Mouse (Mus musculus) erythroblast, embryonic 14.5 days (primary cell): Measurements from ENCODE around the gene E330021D16Rik. TPM values are rescaled to one million over a fixed set of nuclear protein-coding genes. Genes with fewer than 3 reads are reported as not detected.

Experiments used
- H3K27me3 ChIP-seq: 2 replicates; pipeline ENCODE4 v1.6.1; 2012; ENCODE audit warnings: inconsistent platforms; ENCODE audit not compliant: control insufficient read depth
- H3K36me3 ChIP-seq: 2 replicates; pipeline ENCODE4 v1.6.1; 2012; ENCODE audit warnings: mild to moderate bottlenecking, inconsistent platforms; ENCODE audit not compliant: control insufficient read depth
- H3K4me1 ChIP-seq: 2 replicates; pipeline ENCODE4 v1.6.1; 2012; ENCODE audit warnings: inconsistent platforms; ENCODE audit not compliant: control insufficient read depth
- H3K4me3 ChIP-seq: replicated peaks from 2 replicates; pipeline ENCODE3; 2012; ENCODE audit warnings: moderate library complexity, mild to moderate bottlenecking, inconsistent platforms
- H3K9me3 ChIP-seq: 2 replicates; pipeline ENCODE4 v1.6.1; 2012; ENCODE audit warnings: low read length, inconsistent platforms, mixed read lengths; ENCODE audit not compliant: control insufficient read depth
- GATA1 ChIP-seq: IDR thresholded peaks from 2 replicates; pipeline ENCODE4 v1.6.1; 2012; ENCODE audit warnings: low read length, inconsistent platforms, mixed read lengths
- TAL1 ChIP-seq: IDR thresholded peaks from 3 replicates; pipeline ENCODE4 v1.6.1; 2012; ENCODE audit warnings: low read length, inconsistent platforms, mixed read lengths
- polyA plus RNA-seq: library from polyadenylated mRNA; stranded (reverse); fragments of >175 nt; gene quantifications from 2 replicates; pipeline ENCODE4 v1.2.3, GENCODE M21; 2012

Gene E330021D16Rik
- not detected in 2 replicates for polyA plus RNA-seq

DNA sequence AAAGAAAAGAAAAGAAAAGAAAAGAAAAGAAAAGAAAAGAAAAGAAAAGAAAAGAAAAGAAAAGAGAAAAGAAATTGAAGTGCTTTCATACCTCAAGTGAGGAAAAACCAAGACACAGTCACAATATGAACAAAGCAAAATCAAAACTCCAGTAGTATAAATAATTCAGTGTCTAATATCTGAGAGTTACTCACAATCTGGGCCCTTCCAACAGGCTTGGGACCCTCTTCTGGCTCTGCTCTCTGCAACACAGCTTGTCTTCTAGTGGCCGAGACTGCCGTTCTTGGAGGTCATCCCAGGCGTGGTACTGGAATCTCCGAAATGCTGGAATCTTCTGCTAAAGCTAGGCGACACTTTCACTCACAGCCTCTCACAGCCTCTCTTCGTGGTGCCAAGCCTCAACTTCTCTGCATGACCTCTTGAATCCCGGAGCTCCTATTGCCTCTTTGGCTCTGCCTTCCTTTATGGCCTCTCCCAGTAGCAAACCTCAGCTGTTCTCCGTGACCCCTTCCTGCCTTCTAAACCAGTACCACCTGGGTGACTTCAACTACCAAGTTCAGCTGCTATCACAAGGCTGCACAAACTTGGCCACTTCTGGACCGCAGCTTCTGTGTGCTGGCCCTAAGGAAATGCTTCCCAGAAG lies at the start of gene E330021D16Rik:
Gene E330021D16Rik, minus strand, starts transcription at position 437 of the 643 bp plus-strand sequence.
- Histone ChIP-seq H3K36me3 (no peaks in the 10 kb centered on the region), H3K27me3 (no peaks in the 10 kb centered on the region), H3K9me3 (no peaks in the 10 kb centered on the region), H3K4me1 (peaks cover 7% of the 10 kb centered on the region; the same call in 1 of the 2 replicates), H3K4me3 (no peak within 1 kb of the TSS)
- TF ChIP-seq GATA1, result no peak

- Histone ChIP-seq H3K4me3 (no peak overlapping the region), H3K27me3 (peaks cover 8% of the 10 kb centered on the region), H3K9me3 (no peaks in the 10 kb centered on the region), H3K4me1 (peaks cover 46% of the 10 kb centered on the region), H3K36me3 (no peaks in the 10 kb centered on the region)
- TF ChIP-seq GATA1 (no peak; the same call in 1 of the 2 replicates), TAL1 (no peak)
Measured at GRCm38 (mm10) chr6:136465021-136465420, 49.7 kb upstream of the E330021D16Rik start.

- Histone ChIP-seq H3K36me3 (no peaks in the 10 kb centered on the region), H3K27me3 (peaks cover 8% of the 10 kb centered on the region), H3K4me3 (no peak overlapping the region), H3K9me3 (no peaks in the 10 kb centered on the region), H3K4me1 (peaks cover 37% of the 10 kb centered on the region)
- no peak for TF ChIP-seq GATA1
- no peak for TF ChIP-seq TAL1
Measured at GRCm38 (mm10) chr6:136464121-136464621, 48.8 kb upstream of the E330021D16Rik start.

DNA sequence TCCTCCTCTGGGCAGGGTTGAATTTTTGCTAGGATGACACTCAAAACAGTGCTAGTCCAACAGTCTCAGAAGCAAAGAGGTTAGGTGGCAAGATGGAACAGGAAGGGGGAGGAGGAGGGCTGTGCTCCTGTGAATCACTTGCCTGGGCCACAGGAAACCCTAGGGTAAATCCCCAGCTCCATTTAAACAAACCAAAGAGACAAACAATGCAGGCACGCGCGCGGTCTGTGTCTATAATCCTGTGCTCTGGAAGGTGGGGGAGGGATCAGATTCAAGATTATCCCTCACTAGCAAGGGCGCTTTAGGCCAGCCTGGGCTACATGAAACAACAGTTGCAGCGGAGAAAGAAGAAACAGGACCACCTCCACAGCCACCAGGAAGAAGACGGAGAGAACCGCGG lies 48.1 kb upstream of the E330021D16Rik start:
- no peak for TF ChIP-seq TAL1
- no peak for TF ChIP-seq GATA1
- no peaks in the 10 kb centered on the region for H3K9me3 ChIP-seq
- H3K4me3 ChIP-seq, result no peak overlapping the region
- H3K4me1 ChIP-seq, result peaks cover 34% of the 10 kb centered on the region
- no peaks in the 10 kb centered on the region for H3K36me3 ChIP-seq
- peaks cover 8% of the 10 kb centered on the region for H3K27me3 ChIP-seq

- H3K27me3 ChIP-seq, result peaks cover 6% of the 10 kb centered on the region
- H3K9me3 ChIP-seq, result no peaks in the 10 kb centered on the region
- H3K4me3 ChIP-seq, result no peak overlapping the region
- TF ChIP-seq GATA1, result no peak
- no peak for TF ChIP-seq TAL1
- no peaks in the 10 kb centered on the region for H3K36me3 ChIP-seq
- peaks cover 6% of the 10 kb centered on the region for H3K4me1 ChIP-seq
Measured at GRCm38 (mm10) chr6:136459156-136459555, 43.8 kb upstream of the E330021D16Rik start.

DNA sequence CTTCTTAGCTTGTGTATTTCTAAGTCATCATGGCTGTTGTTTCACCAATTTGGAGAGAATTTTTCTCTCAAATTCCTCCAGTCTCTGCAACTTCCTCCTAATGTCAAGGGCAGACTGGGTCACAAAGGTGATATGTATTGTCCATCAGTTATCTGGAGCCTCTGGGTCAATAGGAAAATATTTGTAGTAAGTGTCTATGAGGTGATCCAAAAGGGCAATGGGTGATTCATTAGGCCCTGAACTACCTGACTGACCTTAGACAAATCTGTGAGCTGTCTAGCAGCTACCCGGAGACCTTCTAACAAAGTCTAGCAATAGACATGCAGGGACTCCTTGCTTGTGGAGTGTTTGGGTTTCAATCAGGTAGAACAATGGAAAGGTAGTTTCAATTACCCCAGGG lies 40.9 kb upstream of the E330021D16Rik start:
- no peak for TF ChIP-seq GATA1
- TF ChIP-seq TAL1, result no peak
- no peaks in the 10 kb centered on the region for H3K9me3 ChIP-seq
- no peaks in the 10 kb centered on the region for H3K36me3 ChIP-seq
- peaks cover 3% of the 10 kb centered on the region; the same call in 1 of the 2 replicates for H3K4me1 ChIP-seq
- no peaks in the 10 kb centered on the region for H3K27me3 ChIP-seq
- H3K4me3 ChIP-seq, result no peak overlapping the region

DNA sequence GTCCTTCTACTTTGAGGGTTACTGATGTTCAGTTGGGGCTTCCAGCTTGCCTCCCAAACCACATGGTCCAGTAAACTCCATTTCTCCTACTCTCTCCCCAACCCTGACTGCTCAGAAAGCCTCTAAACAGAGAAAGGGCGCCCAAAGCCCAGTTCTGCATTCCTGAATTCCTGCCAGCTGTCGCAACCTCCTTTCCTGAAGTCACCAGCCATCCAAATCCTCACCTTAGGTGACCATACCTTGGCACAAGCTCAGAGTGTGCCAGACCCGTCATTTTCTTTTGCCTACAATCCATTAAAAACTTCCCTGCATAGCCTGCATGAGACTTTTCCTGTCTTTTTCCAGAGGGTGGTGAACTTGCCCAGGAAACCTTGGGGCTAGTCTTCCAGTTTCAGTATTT lies 40.3 kb upstream of the E330021D16Rik start:
- Histone ChIP-seq H3K4me1 (peaks cover 3% of the 10 kb centered on the region; the same call in 1 of the 2 replicates), H3K4me3 (no peak overlapping the region), H3K9me3 (no peaks in the 10 kb centered on the region), H3K36me3 (no peaks in the 10 kb centered on the region), H3K27me3 (no peaks in the 10 kb centered on the region)
- TF ChIP-seq GATA1, result no peak
- no peak for TF ChIP-seq TAL1

DNA sequence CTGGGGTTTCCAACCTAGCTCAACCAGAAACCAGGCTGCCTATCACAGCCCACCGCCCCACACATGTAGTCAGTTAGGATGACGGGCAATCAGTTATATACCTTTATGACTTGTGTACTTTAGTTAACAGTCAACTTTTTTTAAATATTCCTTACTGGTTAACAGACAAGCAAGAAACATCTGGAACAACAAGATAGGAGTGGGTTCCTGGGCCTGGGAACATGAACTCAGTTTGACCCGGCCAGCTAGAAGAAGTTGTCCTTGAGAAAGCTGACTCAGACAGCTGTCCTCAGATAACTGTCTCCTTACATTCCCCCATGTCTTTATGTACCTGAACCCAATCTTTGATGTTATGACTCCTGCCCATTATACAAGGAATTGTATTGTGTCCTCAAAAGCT lies 37.3 kb upstream of the E330021D16Rik start:
- Histone ChIP-seq H3K36me3 (no peaks in the 10 kb centered on the region), H3K4me3 (no peak overlapping the region), H3K9me3 (no peaks in the 10 kb centered on the region), H3K4me1 (peaks cover 2% of the 10 kb centered on the region; the same call in 1 of the 2 replicates), H3K27me3 (no peaks in the 10 kb centered on the region)
- TF ChIP-seq GATA1, result no peak
- no peak for TF ChIP-seq TAL1

DNA sequence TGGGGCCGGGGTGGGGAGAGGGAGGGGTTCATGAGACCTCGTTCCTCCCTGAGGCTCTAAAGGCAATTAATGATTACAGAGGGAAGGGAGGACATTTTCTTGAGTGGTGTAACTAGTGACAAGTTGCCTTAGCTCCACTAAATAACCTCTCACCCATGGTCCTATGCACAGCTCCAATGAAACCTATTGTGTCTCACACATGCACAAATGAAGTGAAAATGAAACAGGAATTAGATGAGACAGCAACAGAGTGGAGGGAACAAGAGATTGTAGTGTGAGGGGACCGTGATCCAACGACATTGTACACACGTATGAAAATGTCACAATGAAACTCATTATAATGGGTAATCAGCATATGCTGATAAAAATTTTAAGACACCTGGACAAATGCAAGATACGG lies 35.5 kb upstream of the E330021D16Rik start:
- no peaks in the 10 kb centered on the region for H3K9me3 ChIP-seq
- H3K4me1 ChIP-seq, result peaks cover 2% of the 10 kb centered on the region; the same call in 1 of the 2 replicates
- TF ChIP-seq TAL1 (no peak), GATA1 (no peak)
- no peaks in the 10 kb centered on the region for H3K36me3 ChIP-seq
- H3K4me3 ChIP-seq, result no peak overlapping the region
- no peaks in the 10 kb centered on the region for H3K27me3 ChIP-seq
